Mouse (Mus musculus) layer of hippocampus, adult 11-12 months (tissue): ENCODE results near the gene Fancd2.

Source experiments
- DNase-seq: peaks from one replicate; pipeline ENCODE4 v3.0.0; 2022; ENCODE audit warnings: low spot score

The Fancd2 gene

DNA sequence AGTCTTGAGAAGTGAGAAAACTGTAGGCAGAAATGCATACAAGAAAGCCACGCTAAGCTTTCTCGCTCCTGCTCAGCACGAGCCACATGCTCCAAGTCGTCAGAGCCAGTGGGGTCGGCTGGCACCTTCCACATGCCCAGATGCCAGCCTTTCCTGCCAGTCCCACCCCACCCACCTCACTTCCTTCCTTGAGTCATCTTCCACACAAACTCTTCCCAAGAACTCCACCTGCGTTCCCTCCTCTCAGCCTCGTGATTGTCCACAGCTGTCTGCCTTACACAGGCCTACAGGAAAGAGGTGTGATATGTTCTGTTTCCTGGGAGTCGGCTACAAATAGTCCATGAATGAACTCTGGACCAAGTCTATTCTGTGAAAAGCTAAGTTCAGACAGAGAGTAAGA is 8.1 kb upstream of the Fancd2 start:
- no peak for DNase-seq

DNA sequence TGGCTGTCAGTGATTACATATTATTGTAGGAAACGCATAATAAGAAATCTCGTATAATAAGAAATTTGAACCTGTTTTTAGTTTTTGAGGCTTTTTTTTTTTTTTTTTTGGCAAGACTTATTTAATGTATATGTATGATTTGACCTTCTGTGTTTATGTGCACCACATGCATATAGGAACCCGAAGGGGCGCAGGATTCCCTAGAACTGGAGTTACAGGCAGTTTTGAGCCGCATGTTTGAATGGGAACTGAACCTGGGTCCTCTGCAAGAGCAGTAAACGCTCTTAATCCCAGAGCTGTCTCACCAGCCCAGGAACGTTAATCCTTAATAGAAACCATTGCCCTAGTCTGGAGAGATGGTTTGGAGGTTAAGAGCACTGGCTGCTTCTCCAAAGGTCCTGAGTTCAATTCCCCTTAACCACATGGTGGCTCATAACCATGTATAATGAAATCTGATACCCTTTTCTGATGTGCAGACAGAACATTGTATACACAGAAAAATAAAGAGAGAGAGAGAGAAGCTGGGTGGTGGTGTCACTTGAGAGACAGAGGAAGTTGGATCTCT is 440 bp downstream of the Fancd2 start:
- DNase-seq = no peak

DNA sequence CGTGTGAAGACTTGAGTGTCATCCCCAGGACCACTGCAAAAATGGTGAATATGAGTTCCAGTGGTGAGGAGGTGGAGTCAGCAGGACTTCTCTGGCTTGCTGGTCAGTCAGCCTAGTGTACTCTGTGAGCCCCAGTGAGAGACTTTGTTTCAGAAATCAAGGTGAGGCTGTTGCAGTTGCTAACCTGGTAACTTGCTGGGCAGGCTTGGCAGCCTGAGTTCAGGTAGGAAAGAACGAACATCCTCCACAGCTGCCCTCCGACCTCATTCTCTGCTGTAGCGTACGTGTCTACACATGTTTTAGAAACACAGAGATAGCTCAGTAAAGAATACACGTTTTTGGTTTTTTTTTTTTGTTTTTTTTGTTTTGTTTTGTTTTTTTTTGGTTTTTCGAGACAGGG is 3.4 kb downstream of the Fancd2 start:
- DNase-seq = no peak

DNA sequence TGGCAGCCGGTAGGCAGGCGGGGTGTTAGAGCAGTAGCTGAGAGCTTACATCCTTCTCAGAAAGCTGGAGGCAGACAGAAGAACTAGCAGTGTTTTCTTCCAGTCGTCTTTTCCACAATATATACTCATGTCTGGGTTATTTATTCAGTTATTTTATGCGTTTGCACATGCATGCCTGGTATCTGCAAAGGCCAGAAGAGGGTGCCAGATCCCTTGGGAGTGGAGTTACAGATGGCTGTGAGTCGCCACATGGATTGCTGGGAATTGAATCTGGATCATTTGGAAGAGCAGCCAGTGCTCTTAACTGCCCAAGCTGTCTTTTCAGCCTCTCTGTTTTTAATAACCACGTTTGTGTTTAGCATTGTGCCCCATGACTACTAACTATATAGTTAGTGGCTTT is 10.1 kb downstream of the Fancd2 start:
- no peak for DNase-seq

DNA sequence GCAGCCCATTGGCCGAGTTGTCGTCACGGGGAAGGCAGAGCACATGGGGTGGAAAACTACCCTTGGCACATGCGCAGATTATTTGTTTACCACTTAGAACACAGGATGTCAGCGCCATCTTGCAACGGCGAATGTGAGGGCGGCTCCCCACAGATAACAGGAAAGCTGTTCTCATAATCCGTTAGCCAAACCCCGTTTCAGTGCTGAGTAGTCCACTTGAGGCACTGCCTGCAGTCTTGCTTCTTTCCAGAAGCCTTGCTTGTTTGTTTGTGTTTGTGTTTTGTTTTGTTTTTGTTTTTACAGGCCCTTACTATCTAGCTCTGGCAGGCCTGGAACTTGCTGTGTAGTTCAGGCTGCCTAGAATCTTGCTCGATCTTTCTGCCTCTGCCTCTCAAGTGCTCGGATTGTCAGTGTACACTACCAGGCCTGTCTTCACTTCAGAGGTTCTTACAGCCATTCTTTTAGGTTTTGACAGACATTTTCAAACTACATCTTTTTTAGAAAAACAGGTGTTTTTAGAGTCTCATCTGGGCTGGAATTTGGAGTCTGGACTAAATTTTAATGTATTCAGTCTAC is 12.5 kb downstream of the Fancd2 start:
- DNase-seq = no peak

DNA sequence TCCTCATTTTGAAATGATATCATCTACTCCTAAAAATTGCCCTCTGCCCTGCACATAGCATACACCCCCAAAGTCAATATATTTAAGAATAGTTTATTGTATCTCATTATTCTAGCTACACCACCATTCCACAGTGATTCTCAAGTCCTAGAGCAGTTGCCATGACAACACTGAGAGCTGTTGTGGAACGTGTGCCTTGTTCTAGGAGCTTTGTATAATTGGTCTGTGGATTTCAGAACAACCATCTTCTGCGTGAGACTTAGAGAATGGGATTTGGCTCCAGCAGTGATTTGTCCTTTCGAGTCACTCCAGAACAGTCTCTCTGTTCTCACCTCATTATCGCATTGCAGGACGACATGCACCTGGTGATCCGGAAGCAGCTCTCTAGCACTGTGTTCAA is 28.3 kb downstream of the Fancd2 start:
- no peak for DNase-seq

DNA sequence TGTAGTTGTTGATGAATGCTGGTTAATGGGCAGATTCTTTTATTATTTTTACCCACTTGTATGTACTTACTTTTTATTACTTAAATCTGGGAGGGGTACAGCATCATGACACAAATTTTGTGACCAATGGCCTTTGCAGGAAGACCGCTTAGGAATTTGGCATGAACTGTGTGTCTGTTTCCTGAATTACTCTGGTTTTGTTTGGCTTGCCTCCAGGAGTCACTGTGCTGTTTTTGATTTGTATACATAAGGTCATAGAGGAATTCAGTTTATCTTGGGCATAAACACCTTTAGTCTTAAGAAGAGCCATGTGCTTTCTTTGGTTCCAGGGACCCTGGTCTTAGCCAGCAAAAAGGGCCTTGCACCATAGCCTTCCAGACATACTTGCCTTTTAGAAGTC is 33.1 kb downstream of the Fancd2 start:
- DNase-seq = no peak

DNA sequence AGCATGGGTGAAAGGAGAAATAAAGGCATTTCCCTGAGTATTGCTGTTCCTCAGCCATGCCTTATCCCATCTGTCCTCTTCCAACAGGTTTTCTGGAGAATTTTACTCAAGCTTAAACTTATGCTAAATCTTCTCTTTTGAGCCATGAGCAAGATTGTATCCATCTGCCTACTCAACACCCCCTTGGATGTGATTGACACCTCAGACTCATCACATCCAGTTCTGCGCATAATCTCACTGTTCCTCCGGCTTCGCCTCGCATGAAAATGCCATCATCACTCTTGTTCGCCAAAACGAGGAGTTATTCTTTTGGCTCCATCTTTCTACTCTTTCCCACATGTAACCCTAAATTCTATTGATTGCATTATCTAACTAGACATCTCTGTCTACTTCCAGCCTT is 44.6 kb downstream of the Fancd2 start:
- DNase-seq = peak; percentile 29

DNA sequence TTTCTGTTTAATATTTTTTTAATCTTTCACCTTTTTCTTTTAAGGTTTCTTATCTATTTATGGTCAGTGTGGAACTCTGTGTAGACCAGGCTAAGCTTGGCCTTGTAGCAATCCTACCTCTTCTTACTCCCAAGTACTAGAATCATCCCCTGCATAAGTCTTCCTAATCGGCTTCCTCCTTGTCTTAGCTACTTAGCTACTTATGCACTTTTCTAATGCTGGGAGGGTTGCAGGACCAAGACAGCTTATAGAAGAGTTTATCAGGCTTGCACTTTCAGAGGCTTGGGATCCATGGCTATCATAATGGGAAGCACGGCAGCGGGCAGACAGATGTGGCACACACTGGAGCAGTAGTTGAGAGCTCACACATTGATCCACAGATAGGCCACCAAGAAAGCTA is 47.8 kb downstream of the Fancd2 start:
- no peak for DNase-seq

DNA sequence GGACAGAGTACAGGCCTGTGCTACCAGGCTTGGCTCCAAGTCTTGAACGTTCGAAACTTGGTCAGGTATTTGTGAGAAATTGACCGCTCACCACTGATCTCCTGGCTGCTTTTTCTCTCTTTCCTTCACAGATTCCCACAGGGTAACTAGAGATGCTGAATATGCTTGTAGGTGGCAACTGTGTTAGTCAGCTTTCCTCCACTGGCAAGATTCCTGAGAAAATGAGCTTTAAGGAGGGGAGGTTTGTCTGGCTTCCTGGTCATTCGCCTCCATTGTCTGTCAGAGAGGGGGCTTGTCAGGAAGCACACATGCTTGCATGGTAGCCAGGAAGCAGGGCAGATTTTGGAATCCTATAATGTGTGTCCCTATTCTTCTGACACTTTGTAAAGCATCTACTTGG is 51.5 kb downstream of the Fancd2 start:
- DNase-seq = no peak

DNA sequence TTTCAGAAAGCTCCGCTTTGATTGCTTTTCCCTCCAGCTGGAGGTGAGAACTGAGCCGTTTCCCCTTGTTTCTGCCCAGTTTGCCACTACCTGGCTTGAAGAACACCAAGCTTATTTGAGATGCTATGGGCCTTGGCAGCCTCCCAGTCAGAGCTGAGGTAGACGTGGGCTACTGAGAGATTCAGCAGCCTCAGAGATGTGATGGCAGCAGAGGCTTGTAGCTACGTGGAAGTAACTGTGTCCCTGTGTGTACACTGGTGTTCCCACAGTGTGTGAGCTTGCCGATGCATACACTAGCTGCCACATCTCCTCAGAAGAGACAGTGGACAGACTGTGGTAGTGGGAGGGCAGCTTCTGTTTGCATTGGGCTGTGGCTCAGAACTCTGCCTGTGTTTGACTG is 53.6 kb downstream of the Fancd2 start:
- DNase-seq = no peak

DNA sequence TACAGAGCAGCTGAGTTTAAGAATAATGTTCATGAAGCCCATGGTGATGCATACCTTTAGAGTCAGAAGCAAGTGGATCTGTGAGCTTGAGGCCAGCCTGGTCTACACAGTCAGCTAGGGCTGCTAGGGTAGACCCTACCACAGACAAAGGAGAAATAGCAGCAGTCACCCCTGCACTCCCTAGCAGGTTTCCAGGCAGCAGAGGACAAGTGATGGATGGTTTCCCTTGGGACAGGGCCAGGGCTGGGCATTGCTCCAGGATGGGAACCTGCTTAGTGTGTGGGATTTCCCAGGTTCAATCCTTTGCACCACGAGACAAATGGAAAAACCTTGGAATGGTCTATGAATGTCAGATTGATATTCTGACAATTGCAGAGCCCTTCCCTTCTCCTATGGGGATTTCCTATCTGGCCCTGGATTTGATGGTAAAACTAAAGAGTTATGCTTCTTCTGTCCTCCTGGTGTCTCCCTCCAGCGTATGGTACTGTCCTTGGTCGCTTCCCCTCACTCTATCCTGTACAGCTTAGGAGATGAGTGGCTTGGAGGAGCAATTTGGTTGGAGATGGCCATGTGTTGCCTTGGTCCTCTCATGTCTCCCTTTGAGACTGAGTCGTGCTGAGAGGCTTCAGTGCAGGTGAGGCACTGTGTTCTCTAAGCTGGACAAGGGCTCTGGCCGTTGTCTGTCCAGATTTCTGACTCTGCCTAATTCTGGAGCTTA is 55.1 kb downstream of the Fancd2 start:
- DNase-seq = no peak

DNA sequence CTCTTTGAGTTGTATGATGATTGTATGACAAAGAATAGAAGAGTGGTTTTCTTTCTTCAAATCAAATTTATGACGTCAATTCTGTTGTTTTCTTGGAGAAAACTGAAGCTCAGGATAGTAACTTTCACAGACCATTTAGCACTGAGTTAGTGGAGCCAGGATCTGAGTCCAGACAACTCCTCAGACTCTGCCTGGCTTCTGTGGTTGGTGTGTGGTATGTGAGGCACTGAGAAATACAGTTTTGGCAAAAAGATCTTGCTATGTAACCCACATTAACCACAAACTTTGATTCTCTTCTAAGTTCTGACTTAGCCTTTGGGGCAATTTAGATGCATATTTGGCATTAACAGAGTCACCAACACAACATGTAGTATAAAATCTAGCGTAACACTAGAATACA is 61.2 kb downstream of the Fancd2 start:
- DNase-seq = no peak

DNA sequence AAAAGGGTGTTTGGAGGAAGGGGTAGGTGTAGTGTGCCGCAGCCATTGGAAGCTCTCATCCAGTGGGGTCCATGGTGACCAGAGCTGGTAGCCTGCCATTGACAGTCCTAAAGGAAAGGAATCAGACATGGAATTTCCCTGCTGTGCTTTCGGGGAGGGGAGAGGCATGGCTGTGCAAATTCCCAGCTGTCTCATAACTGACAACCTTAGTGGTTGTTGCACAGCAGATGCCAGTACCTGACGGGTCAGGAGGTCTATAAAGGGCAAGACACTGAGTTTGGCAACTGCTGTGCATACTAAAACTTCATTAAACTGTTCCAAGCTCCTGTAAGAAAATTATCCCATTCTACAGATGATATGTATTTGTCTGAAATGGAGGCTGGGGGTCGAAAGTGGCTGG is 66.5 kb downstream of the Fancd2 start:
- no peak for DNase-seq

DNA sequence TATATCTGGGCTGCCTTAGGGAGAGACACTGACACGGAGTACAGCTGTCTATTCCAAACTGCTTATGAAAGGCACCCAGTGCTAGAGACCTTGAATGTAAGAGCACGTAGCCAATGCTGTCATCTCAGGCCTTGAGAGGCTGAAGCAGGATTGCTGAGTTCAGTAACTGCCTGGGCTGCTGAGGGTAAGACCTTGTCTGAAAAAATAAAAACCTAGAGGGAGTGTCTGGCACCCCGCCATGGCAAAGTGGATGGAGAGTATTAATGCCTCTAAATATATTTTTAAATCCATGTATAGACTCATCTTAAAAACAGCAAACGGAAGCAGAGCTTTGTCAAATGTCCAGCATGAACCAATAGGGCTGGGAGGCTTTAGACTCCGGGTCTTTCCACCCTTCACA is 68.4 kb downstream of the Fancd2 start:
- no peak for DNase-seq

DNA sequence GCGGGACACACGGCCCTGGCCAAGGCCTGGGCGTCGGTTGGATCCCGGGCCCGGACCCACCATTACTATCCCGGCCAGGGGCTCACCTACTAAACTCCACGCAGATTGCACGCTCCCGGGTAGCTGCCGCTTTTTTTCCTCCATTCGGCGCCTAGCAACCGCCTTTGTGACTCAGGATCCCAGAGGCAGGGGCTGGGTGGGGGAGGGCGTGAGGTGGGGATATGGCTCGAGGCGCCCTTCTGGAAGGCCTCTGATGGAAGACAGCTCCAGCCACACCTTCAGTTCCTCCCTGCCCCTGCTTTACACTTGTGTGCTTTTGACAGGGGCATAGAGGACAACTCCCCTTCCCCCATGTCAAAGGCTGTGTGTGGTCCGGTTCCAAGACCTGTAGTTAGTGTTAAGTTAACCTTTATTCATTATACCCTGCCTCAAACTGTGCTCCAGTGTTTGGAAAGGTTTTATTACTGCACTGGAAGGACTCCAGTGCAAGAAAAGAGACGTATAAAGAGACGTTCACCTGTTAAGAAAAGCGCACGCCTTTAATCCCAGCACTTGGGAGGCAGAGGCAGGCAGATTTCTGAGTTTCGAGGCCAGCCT is 69.2 kb downstream of the Fancd2 start, which contains the start of gene Fancd2os:
Gene Fancd2os, minus strand, starts transcription at position 173 of the 597 bp plus-strand sequence.
- DNase-seq = no peak

DNA sequence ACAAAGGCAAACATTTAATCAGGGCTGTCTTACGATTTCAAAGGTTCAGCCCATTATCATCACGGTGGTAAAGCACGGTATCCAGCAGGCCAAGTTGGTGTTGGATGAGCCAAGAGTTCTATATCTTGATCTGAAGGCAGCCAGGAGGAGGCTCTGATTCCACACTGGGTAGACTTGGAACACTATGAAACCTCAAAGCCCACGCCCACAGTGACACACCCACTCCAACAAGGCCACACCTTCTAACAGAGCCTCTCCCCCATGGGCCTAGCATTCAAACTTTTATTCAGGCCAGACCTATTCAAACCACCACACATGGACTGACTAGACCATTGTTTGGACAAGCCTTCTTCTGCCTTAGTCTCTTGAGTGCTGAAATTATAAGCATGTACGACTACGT is 71.3 kb downstream of the Fancd2 start:
- DNase-seq = no peak

DNA sequence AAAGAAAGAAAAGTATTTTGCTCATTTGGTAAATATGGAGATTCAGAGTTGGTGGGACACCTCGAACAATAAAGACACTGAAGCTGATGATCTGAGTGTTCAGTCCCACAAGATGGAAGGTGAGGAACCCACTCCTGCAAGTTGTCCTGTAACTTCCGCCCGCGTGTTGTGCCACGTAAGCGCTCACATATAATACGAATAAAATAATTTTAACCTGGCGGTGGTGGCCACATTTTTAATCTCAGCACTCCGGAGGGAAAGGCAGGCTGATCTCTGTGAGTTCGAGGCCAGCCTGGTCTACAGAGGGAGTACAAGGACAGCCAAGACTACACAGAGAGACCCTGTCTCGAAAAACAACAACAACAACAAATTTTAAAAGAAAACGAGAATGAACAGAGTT is 72.5 kb downstream of the Fancd2 start:
- no peak for DNase-seq

DNA sequence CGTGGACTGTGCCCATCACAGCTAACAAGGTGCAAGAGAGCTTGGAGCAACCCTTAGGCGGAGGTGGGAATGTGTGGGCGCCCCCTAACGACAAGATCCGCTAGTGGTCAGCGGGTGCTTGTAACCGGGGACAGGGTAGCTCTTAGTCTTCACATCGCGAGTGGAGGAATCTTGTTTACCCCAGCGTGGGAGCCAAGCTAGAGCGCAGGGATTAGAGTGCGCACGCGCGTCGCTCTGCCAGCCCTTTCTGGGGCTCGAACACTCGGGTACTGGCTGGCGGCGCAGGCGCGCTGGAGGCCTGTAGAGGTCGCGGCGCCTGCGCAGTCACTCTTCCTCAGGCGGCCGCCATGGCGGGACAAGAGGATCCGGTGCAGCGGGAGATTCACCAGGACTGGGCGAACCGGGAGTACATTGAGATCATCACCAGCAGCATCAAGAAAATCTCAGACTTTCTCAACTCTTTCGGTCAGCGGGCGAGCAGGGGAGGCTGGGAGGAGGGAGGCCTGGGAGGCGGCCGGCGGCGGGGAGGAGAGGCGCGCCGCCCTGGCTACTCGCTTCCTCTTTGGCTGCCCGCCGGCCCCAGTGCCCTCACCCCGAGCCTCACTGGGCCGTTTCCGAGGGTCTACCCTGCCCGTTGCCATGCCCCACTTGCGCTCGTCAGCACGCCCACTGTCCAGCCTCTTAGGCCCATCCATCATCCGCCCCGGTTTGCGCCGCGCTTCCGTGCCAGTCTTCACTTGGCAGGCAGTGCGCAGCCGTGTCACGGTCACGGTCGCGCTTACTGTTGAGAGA is 73.1 kb downstream of the Fancd2 start, which contains the start of gene Brk1:
Gene Brk1, plus strand, starts transcription at position 341 of the 792 bp plus-strand sequence.
- peak; percentile 92 for DNase-seq

DNA sequence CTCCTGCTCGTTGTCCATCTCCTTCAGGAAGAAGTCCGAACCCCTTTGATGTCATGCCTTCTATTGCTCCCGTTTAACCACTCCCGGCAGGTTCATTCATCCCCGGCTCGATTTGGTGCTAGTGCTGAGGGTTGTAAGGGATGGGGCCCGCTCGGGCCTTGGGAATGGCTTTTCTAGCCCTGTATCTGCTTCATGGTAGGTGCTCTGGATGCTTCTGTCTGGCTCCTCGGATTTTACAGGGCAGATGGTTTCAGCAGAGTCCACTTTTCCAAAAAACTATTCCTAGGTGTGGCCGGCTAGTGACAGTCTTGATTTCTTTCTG is 73.7 kb downstream of the Fancd2 start:
- DNase-seq = no peak

DNA sequence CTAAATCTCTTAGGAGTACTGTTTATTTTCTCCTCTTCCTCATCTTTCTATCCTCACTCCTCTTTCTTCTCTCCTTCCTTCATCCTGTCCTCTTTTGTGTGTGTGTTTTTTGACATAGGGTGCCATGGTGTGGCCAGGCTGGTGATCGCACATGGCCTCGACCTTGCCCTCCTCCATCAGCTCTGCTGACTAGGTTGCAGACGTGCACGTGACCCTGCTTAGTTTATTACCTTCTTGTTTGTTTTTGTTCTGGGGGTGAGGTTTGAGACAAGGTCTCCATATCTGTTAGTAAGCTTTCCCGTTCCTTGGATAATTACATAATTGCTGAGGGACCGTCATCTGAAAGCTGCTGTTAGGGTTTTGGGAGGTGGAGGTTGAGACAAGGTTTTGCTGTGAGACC is 77.4 kb downstream of the Fancd2 start:
- DNase-seq = no peak

DNA sequence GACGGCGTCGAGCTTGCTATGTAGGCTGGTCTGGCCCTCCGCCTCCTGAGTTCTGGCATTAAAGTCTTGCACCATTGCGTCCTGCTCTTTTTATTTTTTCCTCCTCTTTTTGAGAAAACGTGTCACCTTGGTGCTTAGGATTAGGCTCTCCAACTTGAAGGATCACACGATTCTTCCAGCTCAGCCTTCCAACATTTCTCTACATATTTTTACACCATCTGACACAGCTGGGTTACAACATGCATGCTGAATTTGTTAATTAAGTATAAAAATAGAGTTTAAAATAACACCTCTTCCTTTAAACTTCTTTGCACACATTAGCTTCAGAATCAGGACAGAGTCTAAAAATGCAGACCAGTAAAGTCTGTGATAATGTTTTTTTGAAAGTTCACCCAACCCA is 77.8 kb downstream of the Fancd2 start:
- DNase-seq = no peak
